Mouse (Mus musculus) cerebellum, postnatal 25 days (tissue): Measurements from ENCODE around the gene Snrpb.

Experiments
- DNase-seq, 2 experiments: peaks; one replicate each; pipeline ENCODE4 v3.0.0; 2021; ENCODE audit warnings: mixed read lengths in 2 of 2

The Snrpb gene

DNA sequence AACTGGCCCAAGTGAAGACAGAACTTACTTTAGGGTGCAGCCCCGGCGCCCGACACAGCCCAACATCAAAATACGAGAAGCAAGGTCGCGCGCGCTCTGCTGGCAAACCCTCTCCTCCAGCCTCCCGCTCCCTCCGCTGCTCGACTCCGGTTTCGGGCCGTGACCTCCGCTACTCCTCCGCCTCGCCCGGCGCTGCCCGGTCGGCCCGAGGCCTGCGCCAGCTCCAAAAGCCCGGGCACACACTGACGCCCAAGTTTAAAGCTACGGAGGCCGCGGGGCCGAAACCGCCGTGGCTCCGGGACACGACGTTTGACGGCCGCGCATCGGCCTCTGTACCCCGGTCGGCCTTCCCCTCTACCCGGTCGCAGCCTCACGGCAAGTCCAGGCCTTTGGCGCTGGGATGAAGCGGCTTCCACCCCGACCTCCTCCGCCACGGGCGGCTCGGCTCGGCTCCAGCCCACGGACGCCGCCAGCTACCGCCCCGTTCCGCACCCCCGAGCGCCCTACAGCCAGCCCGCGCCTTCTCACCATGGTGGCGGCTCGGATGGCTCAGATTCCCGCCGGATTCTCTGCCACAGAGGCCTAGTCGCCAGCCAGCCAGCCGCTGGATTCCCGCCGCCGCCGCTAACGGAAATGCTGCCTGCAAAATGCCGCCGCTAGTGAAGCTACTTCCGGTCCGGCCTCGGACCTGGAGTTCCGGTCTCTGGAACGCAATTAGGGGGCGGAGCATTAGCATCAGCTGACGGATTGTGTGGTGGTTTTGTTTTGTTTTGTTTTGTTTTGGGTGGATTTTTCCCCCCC lies at the start of gene Snrpb:
Gene Snrpb, minus strand, starts transcription at position 698 of the 801 bp plus-strand sequence.
- peak; percentile 92 to 94 for DNase-seq

DNA sequence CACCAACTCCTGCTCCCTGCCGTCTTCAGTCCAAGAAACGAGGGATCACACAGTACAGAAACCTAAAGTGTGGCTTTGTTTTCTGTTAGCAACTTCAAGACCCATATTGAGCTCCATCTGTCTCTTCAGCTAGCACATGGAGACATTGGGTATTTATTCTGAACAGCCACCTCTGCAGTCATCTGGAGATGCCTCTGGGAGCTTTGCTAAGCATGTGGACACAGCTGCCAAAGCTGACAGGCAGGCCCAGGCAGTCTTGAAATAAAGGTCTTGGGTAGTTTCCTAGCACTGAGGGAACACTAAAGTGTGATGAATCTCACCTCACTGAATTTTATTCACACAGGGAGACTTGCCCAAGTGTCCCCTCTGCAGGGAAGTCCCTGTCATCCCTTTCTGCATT lies 32.4 kb upstream of the Snrpb start:
- DNase-seq: no peak

DNA sequence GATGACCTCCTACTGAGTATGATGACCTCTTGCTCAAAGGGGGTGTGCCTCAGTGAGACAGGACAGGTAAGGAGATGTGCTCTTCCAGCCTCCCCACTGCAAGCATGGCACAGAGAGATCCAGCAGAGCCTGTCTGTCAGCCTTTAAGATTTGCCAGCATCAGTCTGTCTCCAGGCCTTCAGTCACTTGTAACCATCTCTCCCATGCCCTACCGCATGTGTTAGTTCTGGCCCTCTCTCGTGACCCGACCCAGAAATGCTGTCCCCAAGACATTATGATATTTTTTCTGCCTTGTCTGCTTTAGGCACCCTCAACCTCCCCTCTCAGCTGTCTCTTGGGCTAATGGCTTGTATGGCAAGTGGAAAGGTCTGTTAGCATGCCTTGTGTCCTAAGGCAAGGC lies 30.4 kb upstream of the Snrpb start:
- no peak for DNase-seq

DNA sequence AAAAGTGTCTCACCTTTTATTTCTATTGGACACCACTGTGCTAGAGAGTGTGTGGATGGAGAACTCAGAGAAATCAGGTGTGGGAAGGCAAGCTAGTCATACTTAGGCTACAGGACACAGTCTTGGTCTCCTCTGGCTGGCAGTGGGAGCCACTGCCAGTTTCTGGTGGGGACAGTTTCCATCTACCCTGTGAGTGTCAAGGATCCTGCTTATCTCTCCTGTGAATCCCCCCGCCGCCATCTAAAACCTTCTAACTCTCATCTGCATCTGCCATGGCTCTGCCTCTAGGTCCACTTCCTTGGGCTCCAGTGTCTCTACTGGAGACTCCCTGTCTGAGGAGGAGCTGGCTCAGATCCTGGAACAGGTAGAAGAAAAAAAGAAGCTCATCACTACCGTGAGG lies 28.8 kb upstream of the Snrpb start:
- DNase-seq: no peak

DNA sequence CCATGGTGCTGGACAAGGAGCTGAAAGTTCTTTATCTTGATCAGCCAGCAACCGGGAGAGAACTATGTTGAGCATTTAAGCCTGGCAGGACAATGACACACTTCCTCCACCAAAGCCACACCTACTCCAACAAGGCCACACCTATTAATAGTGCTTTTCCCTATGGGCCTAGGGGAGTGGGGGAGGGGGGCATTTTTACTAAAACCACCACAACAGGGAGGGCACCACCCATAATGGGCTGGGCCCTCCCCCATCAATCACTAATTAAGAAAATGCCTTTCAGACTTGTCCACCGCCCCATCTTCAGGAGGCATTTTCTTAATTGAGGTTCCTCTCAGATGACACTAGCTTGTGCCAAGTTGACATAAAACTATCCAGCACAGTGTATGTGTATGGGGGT lies 28.2 kb upstream of the Snrpb start:
- no peak for DNase-seq

DNA sequence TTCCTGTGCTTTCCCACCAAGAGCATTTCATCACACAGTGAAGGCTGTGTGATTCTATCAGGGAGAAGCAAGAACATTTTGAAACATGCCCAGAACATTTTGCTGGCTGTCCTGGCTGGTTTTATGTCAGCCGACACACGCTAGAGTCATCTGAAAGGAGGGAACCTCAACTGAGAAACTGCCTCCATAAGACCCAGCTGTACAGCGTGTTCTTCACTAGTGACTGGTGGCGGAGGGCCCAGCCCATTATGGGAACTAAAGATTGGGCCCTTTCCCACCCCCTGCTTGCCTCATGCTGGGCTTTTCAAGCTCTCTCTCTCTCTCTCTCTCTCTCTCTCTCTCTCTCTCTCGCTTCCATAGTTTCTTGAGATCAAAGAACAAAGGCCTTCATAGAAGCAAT lies 21.8 kb upstream of the Snrpb start:
- DNase-seq: no peak

DNA sequence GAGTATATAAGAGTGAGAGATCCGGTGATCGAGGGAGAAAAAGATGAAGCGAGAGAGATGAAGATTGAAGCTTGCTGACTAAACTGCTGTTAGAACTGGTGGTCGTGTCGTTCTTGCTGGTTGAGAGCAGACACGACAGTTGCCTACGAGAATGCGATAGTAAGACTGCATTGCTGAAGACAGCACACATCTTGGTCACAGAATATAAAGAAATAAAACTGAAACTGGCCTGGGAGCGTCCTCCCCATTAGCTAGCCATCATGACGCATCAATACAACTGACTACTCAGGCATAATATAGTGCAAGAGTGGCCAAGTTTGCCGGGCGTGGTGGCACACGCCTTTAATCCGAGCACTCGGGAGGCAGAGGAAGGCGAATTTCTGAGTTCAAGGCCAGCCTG lies 15.7 kb upstream of the Snrpb start, which contains the start of gene Tmc2:
Gene Tmc2, plus strand, starts transcription at position 301 of the 400 bp plus-strand sequence.
- no peak for DNase-seq

DNA sequence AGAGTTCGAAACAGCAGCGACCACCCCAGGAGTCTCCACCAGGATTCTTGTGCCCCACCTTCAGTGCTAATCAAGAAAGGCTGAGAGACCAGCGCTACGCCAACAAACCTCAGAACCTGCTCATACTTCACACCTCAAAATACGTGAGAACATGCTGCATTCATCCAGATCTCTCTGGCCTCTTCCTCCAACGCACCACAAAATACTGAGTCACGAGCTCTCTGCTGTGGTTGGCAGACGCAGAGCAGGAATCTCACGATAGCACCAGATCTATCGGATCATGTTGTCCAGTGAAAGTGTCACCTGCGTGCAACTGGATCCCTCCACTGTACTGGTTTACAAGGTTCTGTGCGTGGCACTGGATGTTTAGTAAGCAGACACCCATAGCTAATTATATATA lies 9.2 kb upstream of the Snrpb start:
- no peak for DNase-seq

DNA sequence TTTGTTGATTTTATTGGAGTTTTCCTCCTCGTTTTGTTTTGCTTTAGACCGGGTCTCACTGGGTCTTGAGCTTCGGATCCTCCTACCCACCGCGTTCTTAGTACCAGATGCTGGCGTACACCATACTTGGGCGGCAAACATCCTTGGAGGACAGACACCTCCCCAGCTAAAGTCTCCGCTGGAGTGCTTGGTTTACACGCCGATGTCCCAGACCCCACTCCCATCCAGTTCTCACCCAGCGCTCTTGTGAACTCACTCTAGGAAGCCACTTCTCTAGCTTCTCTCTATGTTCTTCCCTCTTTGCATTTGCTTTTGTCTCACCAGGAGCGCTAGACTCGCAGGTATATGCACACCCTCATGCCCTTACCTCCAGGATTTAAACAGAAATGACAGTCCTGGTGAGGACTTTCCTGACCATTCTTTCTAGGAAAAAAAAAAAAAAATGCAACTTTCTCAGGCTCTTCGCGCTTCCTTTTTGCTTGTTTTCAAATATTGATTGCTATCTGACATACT lies 360 bp upstream of the Snrpb start:
- DNase-seq: no peak

DNA sequence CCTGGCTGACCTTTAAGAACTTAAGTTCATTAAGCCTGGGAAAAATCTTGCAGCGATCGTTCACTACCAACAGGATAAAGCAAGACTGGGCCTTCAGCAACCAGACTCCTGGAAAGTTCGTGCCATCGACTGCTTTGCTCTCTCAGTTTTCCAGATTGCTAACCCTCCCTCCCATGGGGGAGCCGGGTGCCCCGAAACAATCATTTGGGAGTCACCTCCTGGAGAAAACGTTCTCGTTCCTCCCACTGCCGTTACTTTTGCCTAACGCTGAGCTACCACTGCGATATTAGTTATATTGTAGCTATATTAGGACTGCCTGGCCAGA lies 860 bp downstream of the Snrpb start:
- no peak for DNase-seq

DNA sequence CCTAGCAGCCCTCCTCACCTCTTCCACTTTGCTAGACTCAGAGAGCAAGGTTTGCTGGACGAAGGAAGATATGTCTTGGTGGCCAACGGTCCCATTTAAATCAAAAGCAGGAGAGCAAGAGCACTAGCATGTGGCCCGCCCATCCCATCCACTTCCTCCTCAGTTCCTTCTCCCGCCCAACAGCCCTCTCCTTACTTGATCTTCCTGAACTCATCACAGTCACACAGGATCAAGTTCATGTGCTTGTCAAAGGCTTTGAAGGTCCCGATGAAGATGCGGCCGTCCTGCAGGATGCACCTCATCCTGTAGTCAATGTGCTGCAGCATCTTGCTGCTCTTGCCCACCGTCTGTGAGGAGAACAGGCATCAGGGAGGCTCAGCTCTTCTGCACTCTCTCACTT lies 2.4 kb downstream of the Snrpb start:
- DNase-seq: peak in 1 of 2 experiments; percentile 12

DNA sequence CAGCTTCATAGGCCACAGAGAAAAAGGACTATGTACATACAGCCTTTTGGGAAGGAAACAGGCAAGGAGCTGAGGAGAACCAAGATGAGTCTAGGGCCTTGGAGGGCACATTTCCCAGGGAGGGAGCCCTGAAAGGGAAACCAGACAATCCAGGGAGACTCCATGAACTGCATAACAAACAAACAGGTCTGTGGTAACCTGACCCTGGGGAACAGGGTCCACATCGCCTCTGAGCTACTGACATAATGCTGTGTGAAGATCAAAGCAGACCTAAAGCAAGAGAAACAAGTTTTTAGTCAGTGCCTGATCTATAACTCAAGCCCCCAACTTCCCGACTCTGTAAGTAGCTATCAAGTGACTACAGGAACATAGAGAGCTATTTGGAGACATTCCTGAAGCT lies 7.5 kb downstream of the Snrpb start:
- DNase-seq: no peak

DNA sequence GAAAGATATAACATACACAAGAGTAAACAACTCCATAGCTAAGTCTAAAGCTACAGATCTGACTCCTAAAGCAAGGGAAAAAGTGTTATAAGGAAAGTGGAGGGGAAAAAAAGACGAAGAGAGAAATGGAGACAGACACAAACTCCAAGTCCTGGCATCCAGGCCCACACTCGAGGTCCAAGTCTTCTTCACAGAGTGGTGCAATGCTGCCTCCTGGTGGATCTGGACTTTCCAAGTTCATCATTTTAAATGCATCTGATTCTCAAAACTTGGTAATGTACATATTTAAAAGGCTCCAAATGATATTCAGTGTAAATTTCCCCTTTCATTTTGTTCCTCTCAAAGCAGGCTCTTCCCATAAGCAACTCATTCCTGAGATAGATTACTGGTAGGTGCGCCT lies 11.3 kb downstream of the Snrpb start:
- DNase-seq: peak; percentile 39 to 72

DNA sequence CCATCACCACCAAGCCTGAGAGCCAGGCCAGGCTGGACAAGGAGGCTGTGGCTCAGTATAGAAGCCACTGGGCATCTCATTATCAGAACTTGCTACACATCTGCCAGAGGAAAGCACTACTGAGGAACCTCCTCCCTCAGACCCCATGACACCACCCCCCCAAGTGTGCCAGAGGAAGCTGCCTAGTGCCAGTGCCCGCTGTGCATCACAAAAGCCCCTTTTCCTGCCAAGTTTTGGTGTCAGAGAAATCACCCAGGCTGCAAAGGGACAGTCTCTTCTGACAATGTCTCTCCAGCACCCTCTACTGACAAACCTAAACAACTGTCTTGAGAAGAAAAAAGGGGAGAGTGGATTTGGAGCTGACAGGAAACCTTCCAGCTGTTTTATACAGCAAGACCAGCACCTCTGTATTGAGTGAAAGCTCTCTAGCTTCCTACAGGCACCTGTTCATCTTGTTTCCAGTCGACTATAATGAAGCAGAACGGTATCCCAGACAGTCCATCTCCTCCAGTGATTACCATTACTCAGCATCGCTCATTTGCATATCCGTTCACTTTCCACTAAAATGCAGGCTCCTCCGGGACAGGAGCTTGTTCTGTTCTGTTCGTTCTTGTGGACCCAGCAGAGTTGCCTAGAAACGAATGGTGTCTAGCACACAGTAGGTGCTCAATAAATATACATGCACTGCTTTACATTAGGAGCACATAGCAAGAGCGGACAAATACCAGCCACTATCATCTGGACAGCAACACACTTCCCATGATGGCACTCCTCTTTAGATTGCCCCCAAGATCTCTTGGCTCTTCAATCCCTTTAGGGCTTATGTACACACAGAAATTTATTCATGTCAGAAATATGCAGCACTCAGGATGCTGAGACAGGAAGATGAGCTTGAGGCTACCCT lies 12.6 kb downstream of the Snrpb start:
- peak; percentile 45 to 60 for DNase-seq

DNA sequence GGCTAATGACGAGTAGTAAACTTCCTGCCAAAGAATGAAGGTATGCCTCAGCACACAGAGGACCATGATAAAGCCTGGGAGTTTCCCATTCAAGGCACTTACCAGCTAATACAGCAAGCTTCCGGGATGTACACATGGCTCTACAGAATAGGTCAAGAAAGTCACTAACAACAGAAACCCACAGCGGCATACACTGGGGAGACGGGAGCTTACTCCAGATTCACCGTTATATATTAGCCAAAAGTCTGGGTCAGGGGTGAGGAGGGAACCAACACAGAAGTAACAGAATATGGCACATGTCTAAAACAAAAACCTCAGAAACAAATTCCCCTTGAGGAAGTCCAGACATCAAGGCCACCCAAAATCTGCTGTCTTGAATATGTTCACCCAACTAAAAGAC lies 16.5 kb downstream of the Snrpb start:
- DNase-seq: no peak

DNA sequence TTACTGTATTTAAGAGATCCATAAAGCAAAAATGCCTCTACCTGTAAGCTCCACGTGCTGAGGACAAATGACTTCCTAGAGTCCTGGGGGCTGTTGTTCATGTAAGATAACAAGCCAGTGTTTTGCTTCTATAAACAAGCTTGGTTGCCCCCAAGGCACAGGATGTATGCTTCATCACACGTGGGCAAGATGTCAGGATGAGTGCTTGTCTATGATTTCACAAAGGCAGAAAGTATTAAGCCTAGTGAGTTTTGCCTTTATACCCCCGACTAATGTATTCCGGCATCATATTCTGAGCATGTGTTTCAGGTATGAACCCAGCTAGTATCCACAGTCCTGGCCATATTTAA lies 21.1 kb downstream of the Snrpb start:
- no peak for DNase-seq

DNA sequence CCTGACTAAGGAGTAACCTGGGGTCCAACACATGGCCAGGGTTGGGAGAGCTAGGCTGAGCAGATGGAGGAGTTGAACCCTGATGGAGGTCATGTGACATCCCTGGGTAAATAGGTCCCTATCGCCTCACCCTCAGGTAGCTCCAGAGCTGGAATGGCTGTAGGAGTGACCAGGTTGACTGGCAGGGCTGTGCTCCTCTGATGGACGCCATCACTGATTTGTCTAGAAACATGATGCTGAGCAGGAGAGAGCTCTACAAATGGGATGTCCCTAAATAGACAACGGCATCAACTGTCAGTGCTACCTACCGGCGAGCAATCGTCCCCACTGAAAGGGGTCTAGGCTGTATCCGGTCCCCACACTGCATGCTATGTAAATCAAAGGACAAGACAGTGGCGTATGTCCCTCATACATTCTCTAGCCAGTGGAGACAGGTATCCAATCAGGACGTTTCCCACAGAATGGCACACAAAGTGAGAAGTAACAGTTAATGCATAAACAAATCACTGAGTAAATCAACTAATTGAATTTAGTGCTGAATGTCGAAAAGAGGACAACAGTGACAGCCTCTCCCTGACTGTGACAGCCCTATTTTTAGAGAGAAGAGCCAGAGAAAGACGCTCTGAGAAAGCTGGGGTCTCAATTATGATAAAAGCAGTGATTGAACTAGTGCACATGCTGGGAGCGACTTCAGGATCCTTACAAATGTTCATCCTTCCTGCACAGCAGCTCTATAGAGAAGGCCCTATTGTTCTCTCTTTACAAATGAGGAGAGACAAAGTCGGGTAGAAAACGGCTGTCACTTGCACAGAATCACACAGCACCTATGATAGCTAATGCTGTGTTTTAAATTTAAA lies 21.7 kb downstream of the Snrpb start:
- no peak for DNase-seq

DNA sequence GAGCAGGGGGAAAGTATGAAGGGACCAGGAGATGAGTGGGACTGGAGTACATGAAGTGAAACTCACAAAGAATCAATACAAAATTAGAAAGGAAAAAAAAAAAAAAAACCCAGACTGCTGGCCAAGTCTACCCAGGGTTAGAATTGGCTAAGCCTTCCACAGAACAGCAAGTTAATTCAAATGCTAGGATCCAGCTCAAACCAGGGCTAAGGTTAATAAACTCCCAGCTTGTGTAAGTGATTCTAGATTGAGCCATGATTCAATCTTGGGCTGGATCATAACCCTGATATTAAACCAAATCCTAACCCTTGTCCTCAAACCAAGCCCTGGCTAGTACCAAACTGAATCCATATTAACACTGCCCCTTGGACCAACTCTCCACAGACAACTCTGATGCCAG lies 23.4 kb downstream of the Snrpb start:
- DNase-seq: no peak

DNA sequence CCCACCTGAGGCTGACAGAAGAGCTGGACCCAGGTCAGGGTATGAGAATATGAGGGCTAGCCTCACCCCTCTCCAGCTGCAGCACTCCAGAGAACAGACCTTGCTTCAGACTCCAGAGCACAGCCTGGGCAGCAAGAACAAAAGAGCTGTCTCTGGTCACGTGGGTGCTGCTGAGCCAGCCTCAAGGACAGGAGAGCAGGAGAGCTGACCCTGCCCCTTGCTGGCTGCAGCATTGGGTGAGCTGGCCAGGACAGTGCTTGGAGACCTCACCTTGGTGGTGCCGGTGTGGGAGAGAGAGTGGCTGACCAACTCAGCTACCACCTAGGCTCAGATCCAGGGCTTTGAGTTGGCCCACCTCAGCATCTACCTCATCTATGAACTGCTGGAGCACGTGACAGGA lies 24.0 kb downstream of the Snrpb start:
- DNase-seq: no peak

DNA sequence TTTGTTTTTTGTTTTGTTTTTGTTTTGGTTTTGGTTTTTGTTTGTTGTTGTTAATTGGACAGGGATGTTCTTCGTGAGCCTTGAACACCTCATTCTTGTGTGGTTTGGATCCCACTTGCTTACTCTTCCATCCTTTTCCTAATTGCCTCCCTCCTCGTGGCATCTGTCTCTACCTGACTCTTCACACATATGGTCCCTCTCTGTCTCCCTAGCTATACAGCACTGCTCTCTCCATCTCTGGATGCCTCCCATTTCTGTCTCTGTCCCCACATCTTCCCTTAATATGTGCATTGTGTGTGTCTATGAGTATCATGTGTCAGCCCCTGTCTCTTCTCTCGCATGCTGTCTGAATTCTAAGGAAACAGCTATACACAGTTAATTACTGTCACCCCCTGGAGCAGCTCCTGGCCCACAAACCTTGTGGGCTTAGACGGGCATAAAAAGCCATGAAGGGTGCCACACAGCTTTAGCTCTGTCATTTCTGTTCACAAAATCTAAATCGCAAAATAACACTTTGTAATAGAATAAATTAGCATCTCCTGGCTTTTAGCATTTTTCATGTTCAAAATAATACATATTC lies 33.0 kb downstream of the Snrpb start:
- no peak for DNase-seq

DNA sequence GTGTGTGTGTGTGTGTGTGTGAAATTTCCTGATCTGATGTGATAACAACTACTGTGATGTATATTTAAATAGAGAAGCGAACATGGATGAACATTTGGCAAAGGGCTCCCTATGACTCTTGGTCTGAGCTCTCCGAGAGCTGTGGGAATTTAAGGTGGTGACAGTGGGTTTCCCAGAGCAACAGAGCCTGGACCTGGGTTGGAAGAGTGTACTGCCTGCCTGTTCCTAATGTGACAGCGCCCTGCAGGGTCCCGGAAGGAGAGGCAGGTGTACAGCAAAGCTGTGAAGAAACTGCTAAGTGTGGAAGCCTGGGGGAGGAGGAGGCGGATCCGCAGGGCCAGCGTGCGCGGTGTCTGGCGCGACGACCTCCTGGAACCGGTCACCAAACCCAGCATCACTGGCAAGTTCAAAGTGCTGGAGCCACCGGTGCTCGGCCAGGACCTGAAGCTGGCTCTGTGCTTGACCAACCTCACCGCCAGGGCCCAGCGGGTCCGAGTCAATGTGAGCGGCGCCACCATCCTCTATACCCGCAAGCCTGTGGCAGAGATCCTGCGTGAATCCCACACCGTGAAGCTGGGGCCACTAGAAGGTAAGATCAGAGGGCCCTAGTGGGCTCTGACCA lies 34.4 kb downstream of the Snrpb start:
- no peak for DNase-seq

DNA sequence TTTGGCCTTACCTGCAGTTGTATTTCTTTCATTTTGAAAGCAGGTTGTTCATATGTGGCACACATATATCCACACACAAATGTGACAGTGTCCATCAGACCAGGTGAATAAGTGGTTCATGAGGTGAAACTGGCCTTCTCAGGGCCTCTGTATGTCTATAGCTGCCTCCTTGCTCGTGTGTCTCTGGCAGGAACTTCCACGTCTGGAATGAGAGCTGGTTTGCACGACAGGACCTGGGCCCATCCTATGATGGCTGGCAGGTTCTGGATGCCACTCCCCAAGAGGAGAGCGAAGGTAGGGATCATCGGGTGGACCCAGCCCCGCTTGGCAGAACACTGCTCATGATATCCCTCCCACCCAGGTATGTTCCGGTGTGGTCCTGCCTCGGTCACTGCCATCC lies 36.2 kb downstream of the Snrpb start:
- no peak for DNase-seq
